Comparison of ENCODE assay signal across 8 mouse cellular contexts in genomic region chr11:63925161-63925582, GRCm38 (mm10). TPM values are rescaled to one million over a fixed set of nuclear protein-coding genes. Genes with fewer than 3 reads are reported as not detected.
A peak's percentile ranks its signal among the peaks of the same experiment; 100 is the strongest.
DNase-seq lines count a peak whose midpoint lies in the region; ATAC-seq lines count a peak whose summit lies in the region.

No protein-coding gene starts in this region.

- peak overlapping the region; percentile 55 for H3K4me2 ChIP-seq in hindbrain, embryonic 16.5 days (ENCODE audit: low read length)

- WGBS in hindbrain, embryonic 16.5 days, result under 1% methylated on average over 31 of the region's 31 CpGs

- peaks cover 26% of the 10 kb centered on the region for H3K4me1 ChIP-seq in hindbrain, embryonic 16.5 days (ENCODE audit: control insufficient read depth, insufficient read depth, low read depth, low read length)

- H3K36me3 ChIP-seq in hindbrain, embryonic 16.5 days (ENCODE audit: control insufficient read depth, insufficient read depth, low read length), result no peaks in the 10 kb centered on the region

- intact Hi-C loops in left cerebral cortex, postnatal 14 days (cut with DNase I), result no loop called here

- DNase-seq in NIH3T3 (ENCODE audit: low read depth), result peak; percentile 56
- peak; percentile 53 to 72 for DNase-seq in cerebellum, postnatal 25 days
- DNase-seq in gastrocnemius, adult 8-10 months (ENCODE audit: low spot score in 2 of 2), result peak; percentile 63 to 69
- DNase-seq in left cerebral cortex, postnatal 14 days (ENCODE audit: low spot score in 2 of 2), result peak; percentile 73 to 75
- peak; percentile 73 to 82 for DNase-seq in right cerebral cortex, postnatal 10 days (ENCODE audit: low spot score in 2 of 2)
- DNase-seq in urinary bladder, postnatal 10 days (ENCODE audit: low spot score), result peak; percentile 39

- peak overlapping the region; percentile 32 for H3K4me3 ChIP-seq in hindbrain, embryonic 16.5 days (ENCODE audit: low read length)

- H3K9ac ChIP-seq in hindbrain, embryonic 16.5 days (ENCODE audit: low read depth, low read length), result peak overlapping the region; percentile 13; the same call in 1 of the 2 replicates

- no peaks in the 10 kb centered on the region for H3K9me3 ChIP-seq in hindbrain, embryonic 16.5 days (ENCODE audit: control insufficient read depth, low read length)

- H3K27me3 ChIP-seq in hindbrain, embryonic 16.5 days (replicated peaks; ENCODE audit: control insufficient read depth, insufficient read depth, low read length), result peaks cover 28% of the 10 kb centered on the region

- H3K27ac ChIP-seq in hindbrain, embryonic 16.5 days (ENCODE audit: low read depth, low read length), result no peak overlapping the region

- peak; percentile 28; the same call in 1 of the 2 replicates for ATAC-seq in hindbrain, embryonic 16.5 days
- ATAC-seq in megakaryocyte progenitor cell, adult 5-6 weeks (replicated peaks; ENCODE audit: poor library complexity), result peak; percentile 65

RNA-seq across cellular contexts. Expression of gene Hs3st3b1, which starts 3.1 kb away (rescaled TPM):
- under 1 TPM; 0.24 to 0.32 (median 0.27) TPM for total RNA-seq in gastrocnemius, adult 8-10 months (2022)
- 4.8 and 5.6 TPM in 2 replicates for polyA plus RNA-seq in hindbrain, embryonic 16.5 days (2015; fragmentation: Nextera tagmentation; extraction: Ambion mirVana)
- 1 to 10 TPM in 1 of 2 experiments, under 1 TPM in 1; 0.87 to 1.3 TPM for total RNA-seq in left cerebral cortex, postnatal 14 days (2021)
- total RNA-seq in megakaryocyte progenitor cell, adult 5-6 weeks (2015), result 0.17 and 0.20 TPM in 2 replicates
- total RNA-seq in megakaryocyte progenitor cell, adult 5-6 weeks (2017), result 0.14 and 0.37 TPM in 2 replicates
